Mouse (Mus musculus): ENCODE results near the gene Fam214b. TPM values are rescaled to one million over a fixed set of nuclear protein-coding genes. Genes with fewer than 3 reads are reported as not detected.

Fam214b gene
- polyA plus RNA-seq, 1 experiment from 2014 or later, result 32.5 TPM

DNA sequence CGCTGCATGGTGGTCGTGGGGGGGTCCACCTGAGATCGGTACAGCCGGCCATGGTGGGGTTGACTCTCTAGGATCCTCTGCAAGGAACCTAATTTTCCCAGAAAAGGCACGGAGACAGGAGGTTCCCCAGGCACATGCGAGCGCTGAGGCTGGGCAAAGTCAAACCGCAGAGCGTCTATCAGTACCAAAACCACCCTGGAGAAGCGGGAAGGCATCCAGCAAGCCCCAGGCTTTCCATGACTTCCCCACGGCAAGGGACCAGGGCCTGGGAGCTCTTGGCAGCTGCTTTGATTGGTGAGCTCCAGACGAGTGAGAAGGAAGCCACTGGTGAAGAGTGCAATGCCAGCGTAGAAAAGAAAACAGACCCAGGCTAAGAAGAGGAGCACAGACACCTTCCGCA lies 21.3 kb downstream of the Fam214b start:
- Histone ChIP-seq H3K9me3 (ENCODE audit: control insufficient read depth, low read length) (no peaks in the 10 kb centered on the region), H3K27ac (replicated peaks; ENCODE audit: low read depth, low read length) (peak overlapping the region; percentile 90)
- no peak for ATAC-seq (ENCODE audit: low FRiP score, low TSS enrichment)

DNA sequence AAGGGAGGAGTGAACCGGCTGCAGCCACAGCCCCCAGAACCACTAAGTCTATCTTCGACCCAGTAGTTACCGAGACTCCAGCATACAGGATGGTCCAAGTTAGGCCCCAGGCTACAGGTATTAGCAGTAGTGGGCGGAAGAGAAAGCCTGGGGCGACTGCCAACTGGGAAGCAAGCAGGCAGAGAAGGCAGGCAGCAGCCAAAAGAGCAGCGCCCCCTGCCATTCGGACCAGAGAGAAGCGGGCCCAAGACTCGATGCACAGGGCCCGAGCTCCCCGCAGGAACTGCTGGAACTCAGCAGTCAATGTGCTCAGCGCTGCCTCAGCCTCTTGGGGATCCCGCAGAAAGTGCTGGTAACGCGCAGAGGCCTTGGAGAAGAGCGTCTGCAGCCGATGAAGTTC lies 24.7 kb downstream of the Fam214b start:
- no peaks in the 10 kb centered on the region for H3K27me3 ChIP-seq (ENCODE audit: control insufficient read depth, insufficient read depth, low read length)
- 75% methylated on average over 17 of the region's 17 CpGs for WGBS
- H3K9ac ChIP-seq (replicated peaks; ENCODE audit: low read length), result no peak overlapping the region
- H3K27ac ChIP-seq (replicated peaks; ENCODE audit: low read depth, low read length), result no peak overlapping the region
- H3K36me3 ChIP-seq (ENCODE audit: control insufficient read depth, insufficient read depth, low read length), result peaks cover 75% of the 10 kb centered on the region
- H3K4me3 ChIP-seq (replicated peaks; ENCODE audit: low read depth, low read length), result no peak overlapping the region
- no peaks in the 10 kb centered on the region for H3K9me3 ChIP-seq (ENCODE audit: control insufficient read depth, low read length)
- ATAC-seq (ENCODE audit: low FRiP score, low TSS enrichment), result no peak
- no peak overlapping the region for H3K4me2 ChIP-seq (ENCODE audit: low read length)
- no peak for DNase-seq
- H3K4me1 ChIP-seq (ENCODE audit: control insufficient read depth, insufficient read depth, low read length), result peaks cover 13% of the 10 kb centered on the region

More for the DNA sequence above, 21.3 kb downstream of the Fam214b start:
- Histone ChIP-seq H3K36me3 (ENCODE audit: control insufficient read depth, insufficient read depth, low read length) (peaks cover 74% of the 10 kb centered on the region), H3K4me1 (ENCODE audit: control insufficient read depth, insufficient read depth, low read length) (peaks cover 13% of the 10 kb centered on the region), H3K9ac (replicated peaks; ENCODE audit: low read length) (peak overlapping the region; percentile 58), H3K4me2 (ENCODE audit: low read length) (peak overlapping the region; percentile 63), H3K27me3 (ENCODE audit: control insufficient read depth, insufficient read depth, low read length) (no peaks in the 10 kb centered on the region), H3K4me3 (replicated peaks; ENCODE audit: low read depth, low read length) (peak overlapping the region; percentile 58)
- WGBS, result 85% methylated on average over 14 of the region's 14 CpGs
- DNase-seq, result no peak

DNA sequence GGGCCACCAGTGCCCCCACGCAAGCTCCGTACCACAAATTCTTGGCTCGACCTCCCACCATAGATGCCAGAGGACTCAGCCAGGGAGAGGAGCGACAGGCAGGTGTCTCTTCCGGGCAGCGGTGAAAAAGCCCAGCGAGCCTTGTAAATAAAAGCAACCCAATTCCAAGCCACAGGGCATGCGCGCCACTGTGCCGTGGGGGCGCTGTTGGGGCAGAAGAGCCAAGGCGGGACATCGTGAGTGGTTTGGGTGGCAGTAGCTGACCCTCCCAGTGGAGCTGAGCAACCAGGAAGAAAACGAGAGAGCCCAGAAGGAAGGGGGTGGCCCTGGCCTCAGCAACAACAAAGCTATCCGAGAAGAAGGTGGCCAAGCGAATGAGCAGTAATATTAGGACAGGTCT lies 25.1 kb downstream of the Fam214b start:
- H3K36me3 ChIP-seq (ENCODE audit: control insufficient read depth, insufficient read depth, low read length), result peaks cover 75% of the 10 kb centered on the region
- WGBS, result 80% methylated on average over 16 of the region's 16 CpGs
- no peak overlapping the region for H3K4me2 ChIP-seq (ENCODE audit: low read length)
- no peak overlapping the region for H3K9ac ChIP-seq (replicated peaks; ENCODE audit: low read length)
- peaks cover 13% of the 10 kb centered on the region for H3K4me1 ChIP-seq (ENCODE audit: control insufficient read depth, insufficient read depth, low read length)
- ATAC-seq (ENCODE audit: low FRiP score, low TSS enrichment) (no peak), DNase-seq (no peak)
- H3K27ac ChIP-seq (replicated peaks; ENCODE audit: low read depth, low read length), result no peak overlapping the region
- H3K4me3 ChIP-seq (replicated peaks; ENCODE audit: low read depth, low read length), result no peak overlapping the region
- no peaks in the 10 kb centered on the region for H3K9me3 ChIP-seq (ENCODE audit: control insufficient read depth, low read length)
- no peaks in the 10 kb centered on the region for H3K27me3 ChIP-seq (ENCODE audit: control insufficient read depth, insufficient read depth, low read length)

DNA sequence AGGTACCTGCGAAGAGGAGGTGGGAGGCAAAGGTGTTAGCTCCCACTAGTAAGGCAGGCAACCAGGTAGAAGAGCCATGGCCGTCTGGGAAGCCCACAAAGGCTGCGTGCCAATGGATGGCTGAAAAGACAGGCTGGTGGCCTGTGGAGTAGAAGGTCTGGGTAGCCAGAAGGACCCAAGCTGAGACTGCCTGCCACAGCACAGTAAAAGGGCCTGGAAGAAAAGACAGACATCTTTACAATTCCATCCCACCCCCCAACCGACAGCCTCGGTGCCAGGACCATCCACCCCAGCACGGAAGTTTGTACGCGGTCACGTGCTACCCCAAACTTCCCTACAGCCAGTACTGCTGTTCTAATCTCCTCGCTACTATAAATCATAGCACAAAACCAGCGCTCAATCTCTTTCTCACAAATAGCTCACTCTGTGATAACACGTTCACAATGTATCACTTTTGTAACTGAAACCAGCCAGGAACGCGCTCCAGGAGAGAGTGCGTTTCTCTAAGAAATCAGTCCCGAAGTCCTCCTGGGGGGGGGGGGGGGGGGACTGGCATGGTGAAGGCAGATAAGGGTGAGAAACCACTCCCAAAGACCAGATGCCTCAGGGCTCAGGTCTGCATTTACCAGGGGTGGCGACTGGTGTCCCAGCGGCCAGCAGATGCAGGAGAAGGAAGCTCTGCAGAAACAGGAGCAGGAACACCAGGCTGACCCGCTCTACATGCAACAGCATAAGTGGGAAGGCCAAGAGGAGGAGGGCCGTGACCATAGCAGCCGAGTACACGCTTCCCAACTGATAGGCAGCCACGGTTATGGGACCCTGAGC lies 26.2 kb downstream of the Fam214b start:
- Histone ChIP-seq H3K4me1 (ENCODE audit: control insufficient read depth, insufficient read depth, low read length) (peaks cover 11% of the 10 kb centered on the region), H3K9ac (replicated peaks; ENCODE audit: low read length) (no peak overlapping the region), H3K27ac (replicated peaks; ENCODE audit: low read depth, low read length) (no peak overlapping the region), H3K9me3 (ENCODE audit: control insufficient read depth, low read length) (no peaks in the 10 kb centered on the region), H3K4me3 (replicated peaks; ENCODE audit: low read depth, low read length) (no peak overlapping the region), H3K27me3 (ENCODE audit: control insufficient read depth, insufficient read depth, low read length) (no peaks in the 10 kb centered on the region), H3K4me2 (ENCODE audit: low read length) (no peak overlapping the region), H3K36me3 (ENCODE audit: control insufficient read depth, insufficient read depth, low read length) (peaks cover 75% of the 10 kb centered on the region)
- no peak for ATAC-seq (ENCODE audit: low FRiP score, low TSS enrichment)
- 94% methylated on average over 23 of the region's 23 CpGs for whole genome bisulfite sequencing
- DNase-seq, result no peak

DNA sequence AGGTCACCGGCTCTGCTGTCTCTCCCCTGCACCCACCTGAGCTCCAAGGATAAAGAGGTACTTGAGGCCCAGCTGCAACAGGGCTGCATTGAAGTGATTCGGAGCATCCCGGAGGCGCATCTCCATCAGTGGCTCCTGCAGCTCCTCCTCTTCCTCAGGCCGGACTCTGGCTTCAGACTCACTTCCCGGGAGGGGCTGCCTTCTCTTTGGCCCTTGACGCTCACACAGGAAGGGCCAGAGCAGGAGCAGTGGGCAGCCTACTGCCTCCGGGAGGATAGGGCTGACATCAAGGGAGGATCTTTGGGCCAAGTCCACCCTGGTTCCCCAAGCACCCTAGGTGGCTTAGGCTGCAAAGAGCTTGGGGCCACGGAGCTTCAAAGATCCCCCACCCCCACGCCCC lies 26.8 kb downstream of the Fam214b start:
- Histone ChIP-seq H3K4me2 (ENCODE audit: low read length) (no peak overlapping the region), H3K27ac (replicated peaks; ENCODE audit: low read depth, low read length) (no peak overlapping the region), H3K27me3 (ENCODE audit: control insufficient read depth, insufficient read depth, low read length) (no peaks in the 10 kb centered on the region), H3K9ac (replicated peaks; ENCODE audit: low read length) (no peak overlapping the region), H3K36me3 (ENCODE audit: control insufficient read depth, insufficient read depth, low read length) (peaks cover 75% of the 10 kb centered on the region), H3K9me3 (ENCODE audit: control insufficient read depth, low read length) (no peaks in the 10 kb centered on the region), H3K4me1 (ENCODE audit: control insufficient read depth, insufficient read depth, low read length) (peaks cover 4% of the 10 kb centered on the region; the same call in 1 of the 2 replicates), H3K4me3 (replicated peaks; ENCODE audit: low read depth, low read length) (no peak overlapping the region)
- 93% methylated on average over 10 of the region's 10 CpGs for WGBS
- no peak for DNase-seq
- ATAC-seq (ENCODE audit: low FRiP score, low TSS enrichment), result no peak

DNA sequence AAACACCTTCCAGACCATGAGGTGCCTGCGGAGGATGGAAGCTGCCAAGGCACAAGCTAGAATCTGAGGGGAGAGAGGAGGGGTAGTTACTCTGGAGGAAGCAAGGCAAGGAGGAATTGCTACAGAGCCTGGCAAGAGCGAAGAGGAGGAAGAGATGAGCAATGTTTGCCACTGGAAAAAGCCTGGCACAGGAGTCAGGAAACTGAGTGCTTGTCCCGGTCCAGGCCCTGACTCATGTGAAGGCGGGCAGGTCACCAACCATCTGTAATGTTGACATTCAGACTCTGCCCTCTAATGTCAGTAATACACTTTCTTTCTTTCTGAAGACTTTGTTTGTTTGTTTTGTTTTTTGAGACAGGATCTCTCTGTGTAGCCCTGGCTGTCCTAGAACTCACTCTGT lies 27.9 kb downstream of the Fam214b start:
- no peaks in the 10 kb centered on the region for H3K4me1 ChIP-seq (ENCODE audit: control insufficient read depth, insufficient read depth, low read length)
- H3K9ac ChIP-seq (replicated peaks; ENCODE audit: low read length), result no peak overlapping the region
- no peak for DNase-seq
- ATAC-seq (ENCODE audit: low FRiP score, low TSS enrichment), result no peak
- H3K4me3 ChIP-seq (replicated peaks; ENCODE audit: low read depth, low read length), result no peak overlapping the region
- H3K4me2 ChIP-seq (ENCODE audit: low read length), result no peak overlapping the region
- no peaks in the 10 kb centered on the region for H3K27me3 ChIP-seq (ENCODE audit: control insufficient read depth, insufficient read depth, low read length)
- 97% methylated on average over 4 of the region's 4 CpGs for WGBS
- H3K9me3 ChIP-seq (ENCODE audit: control insufficient read depth, low read length), result no peaks in the 10 kb centered on the region
- H3K27ac ChIP-seq (replicated peaks; ENCODE audit: low read depth, low read length), result no peak overlapping the region
- peaks cover 67% of the 10 kb centered on the region for H3K36me3 ChIP-seq (ENCODE audit: control insufficient read depth, insufficient read depth, low read length)

DNA sequence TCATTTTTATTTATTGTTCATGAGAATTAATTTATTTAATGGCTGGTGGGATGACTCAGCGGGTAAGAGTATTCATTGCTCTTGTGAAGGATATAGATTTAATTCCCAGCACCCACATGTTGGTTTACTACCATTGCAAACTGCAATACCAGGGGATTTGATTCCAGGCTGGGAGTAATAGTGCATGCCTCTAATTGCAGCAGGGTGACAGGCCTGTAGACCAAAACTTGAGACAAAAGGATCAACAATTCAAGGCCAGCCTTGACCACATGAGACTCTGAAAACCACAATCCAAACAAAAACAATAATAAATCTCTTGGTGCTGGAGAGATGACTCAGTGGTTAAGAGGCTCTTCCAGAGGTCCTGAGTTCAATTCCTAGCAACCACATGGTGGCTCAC lies 33.9 kb downstream of the Fam214b start:
- H3K9me3 ChIP-seq (ENCODE audit: control insufficient read depth, low read length), result no peaks in the 10 kb centered on the region
- DNase-seq, result no peak

DNA sequence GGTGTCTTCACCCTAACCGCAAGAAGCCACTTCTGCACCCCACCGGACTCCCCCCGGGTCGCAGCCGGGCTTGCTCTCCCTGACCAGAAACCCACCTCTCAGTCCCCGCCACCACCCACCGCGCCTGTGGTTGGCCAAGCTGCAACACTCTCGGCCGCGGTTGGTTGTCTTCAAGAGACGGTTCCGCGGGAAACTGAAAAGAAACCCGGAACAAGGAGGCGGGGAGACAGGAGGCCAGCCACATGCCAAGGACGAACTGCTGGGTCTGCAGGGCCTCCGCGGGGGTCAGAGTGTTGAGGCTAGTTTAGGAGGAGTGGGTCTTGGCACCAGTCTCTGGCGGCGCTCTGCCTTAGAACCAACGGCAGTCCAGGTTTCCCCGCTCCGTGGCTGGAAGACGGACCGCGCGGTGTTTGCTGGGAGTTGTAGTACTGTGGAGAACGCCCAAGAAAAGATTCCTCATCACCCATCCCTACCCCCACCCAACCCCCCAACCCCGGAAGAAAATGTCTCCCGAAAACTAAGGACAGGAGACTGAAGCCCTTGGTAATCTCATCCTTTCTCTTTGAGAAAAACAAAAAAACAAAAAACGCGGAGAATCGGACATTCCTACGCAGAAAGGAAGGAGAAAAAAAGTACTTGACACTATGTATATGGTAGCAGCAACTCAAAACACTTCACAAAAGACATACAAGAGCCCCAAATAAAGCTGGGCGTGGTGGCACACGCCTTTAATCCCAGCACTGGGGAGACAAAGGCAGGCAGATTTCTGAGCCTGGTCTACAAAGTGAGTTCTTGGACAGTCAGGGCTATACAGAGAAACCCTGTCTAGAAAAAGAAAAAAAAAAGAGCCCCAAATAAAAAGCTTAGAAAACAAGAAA lies 35.6 kb downstream of the Fam214b start, which contains the start of gene Fancg:
Gene Fancg (minus strand): TSS at position 346 of the 878 bp plus-strand sequence.
- Histone ChIP-seq H3K27me3 (ENCODE audit: control insufficient read depth, insufficient read depth, low read length) (no peaks in the 10 kb centered on the region), H3K4me3 (replicated peaks; ENCODE audit: low read depth, low read length) (peak within 1 kb of the TSS; percentile 70), H3K36me3 (ENCODE audit: control insufficient read depth, insufficient read depth, low read length) (no peaks in the 10 kb centered on the region), H3K27ac (replicated peaks; ENCODE audit: low read depth, low read length) (no peak within 1 kb of the TSS; the same call in 1 of the 2 replicates), H3K4me1 (ENCODE audit: control insufficient read depth, insufficient read depth, low read length) (peaks cover 8% of the 10 kb centered on the region), H3K4me2 (ENCODE audit: low read length) (peak within 1 kb of the TSS; percentile 91), H3K9ac (replicated peaks; ENCODE audit: low read length) (peak within 1 kb of the TSS; percentile 60), H3K9me3 (ENCODE audit: control insufficient read depth, low read length) (no peaks in the 10 kb centered on the region)
- peak; percentile 89 for ATAC-seq (ENCODE audit: low FRiP score, low TSS enrichment)
- under 1% methylated on average over 37 of the region's 37 CpGs for WGBS
- DNase-seq, result peak; percentile 90

More for the DNA sequence above, 33.9 kb downstream of the Fam214b start:
- H3K36me3 ChIP-seq (ENCODE audit: control insufficient read depth, insufficient read depth, low read length), result peaks cover 6% of the 10 kb centered on the region; the same call in 1 of the 2 replicates
- ATAC-seq (ENCODE audit: low FRiP score, low TSS enrichment), result no peak
- H3K9ac ChIP-seq (replicated peaks; ENCODE audit: low read length), result no peak overlapping the region
- H3K27me3 ChIP-seq (ENCODE audit: control insufficient read depth, insufficient read depth, low read length), result no peaks in the 10 kb centered on the region
- H3K4me3 ChIP-seq (replicated peaks; ENCODE audit: low read depth, low read length), result no peak overlapping the region
- no peak overlapping the region for H3K27ac ChIP-seq (replicated peaks; ENCODE audit: low read depth, low read length)
- H3K4me1 ChIP-seq (ENCODE audit: control insufficient read depth, insufficient read depth, low read length), result peaks cover 8% of the 10 kb centered on the region
- 98% methylated on average over 1 of the region's 1 CpGs for WGBS
- no peak overlapping the region for H3K4me2 ChIP-seq (ENCODE audit: low read length)
